Mouse (Mus musculus) cortical plate, adult 2 months (tissue): ENCODE results near the gene Use1.

Source experiments
- CTCF ChIP-seq: fragments of 200-500 bp; IDR thresholded peaks from 2 replicates; pipeline ENCODE4 v1.5.1; 2011; ENCODE audit warnings: mild to moderate bottlenecking, control low read depth, low read length; ENCODE audit not compliant: insufficient read depth; ENCODE audit errors: extremely low read depth
- POLR2A ChIP-seq: fragments of 200-500 bp; IDR thresholded peaks from 2 replicates; pipeline ENCODE4 v1.6.1; 2011; ENCODE audit warnings: mild to moderate bottlenecking, low read length, control low read depth; ENCODE audit not compliant: insufficient read depth; ENCODE audit errors: extremely low read depth

GRCm38 (mm10) chr8:71346581-71346980, 20.1 kb upstream of the Use1 start:
- no peak for TF ChIP-seq CTCF
- no peak for TF ChIP-seq POLR2A
